ENCODE assay signal across 19 mouse cellular contexts in genomic region chr14:76164236-76164635, GRCm38 (mm10). TPM values are rescaled to one million over a fixed set of nuclear protein-coding genes. Genes with fewer than 3 reads are reported as not detected.
DNase-seq lines count a peak whose midpoint lies in the region; ATAC-seq lines count a peak whose summit lies in the region.
"Had no signal": no experiment of that assay in that cellular context is flagged by ENCODE, and none has a peak within 500 bp of the region (broad histone marks: within the 10 kb centered on the region; RNA-seq: fewer than 3 reads in every experiment).

No protein-coding gene starts in this region.

- no peaks in the 10 kb centered on the region for H3K9me3 ChIP-seq in intestine, embryonic 15.5 days
- H3K9me3 ChIP-seq in intestine, embryonic 16.5 days (ENCODE audit: control insufficient read depth, low read length) = no peaks in the 10 kb centered on the region
- no peaks in the 10 kb centered on the region for H3K9me3 ChIP-seq in midbrain, embryonic 11.5 days (ENCODE audit: control insufficient read depth, low read length)
- no peaks in the 10 kb centered on the region for H3K9me3 ChIP-seq in midbrain, embryonic 16.5 days (replicated peaks; ENCODE audit: control insufficient read depth, low read length, poor library complexity, severe bottlenecking)
- H3K9me3 ChIP-seq in embryonic facial prominence, embryonic 15.5 days (replicated peaks) = no peaks in the 10 kb centered on the region
- H3K9me3 ChIP-seq: G1E; neural tube, embryonic 13.5 days had no signal

- no peak overlapping the region for H3K4me3 ChIP-seq in intestine, embryonic 15.5 days (replicated peaks)
- no peak overlapping the region for H3K4me3 ChIP-seq in intestine, embryonic 16.5 days (ENCODE audit: low read length)
- H3K4me3 ChIP-seq in midbrain, embryonic 11.5 days (ENCODE audit: low read depth, low read length) = no peak overlapping the region
- no peak overlapping the region for H3K4me3 ChIP-seq in midbrain, embryonic 16.5 days (ENCODE audit: low read depth, low read length)
- H3K4me3 ChIP-seq in embryonic facial prominence, embryonic 15.5 days (replicated peaks) = no peak overlapping the region

- 41% methylated on average over 11 of the region's 11 CpGs for WGBS in intestine, embryonic 15.5 days
- 39% methylated on average over 11 of the region's 11 CpGs for WGBS in intestine, embryonic 16.5 days
- WGBS in midbrain, embryonic 11.5 days = 27% methylated on average over 11 of the region's 11 CpGs
- 26% methylated on average over 11 of the region's 11 CpGs for WGBS in midbrain, embryonic 16.5 days
- 33% methylated on average over 11 of the region's 11 CpGs for WGBS in embryonic facial prominence, embryonic 15.5 days

- peak overlapping the region; percentile 56; the same call in 1 of the 2 replicates for H3K4me2 ChIP-seq in intestine, embryonic 15.5 days (replicated peaks)
- no peak overlapping the region for H3K4me2 ChIP-seq in intestine, embryonic 16.5 days (ENCODE audit: low read depth, low read length)
- no peak overlapping the region for H3K4me2 ChIP-seq in midbrain, embryonic 11.5 days
- H3K4me2 ChIP-seq in midbrain, embryonic 16.5 days (ENCODE audit: low read length) = no peak overlapping the region
- 0 out of 2 replicates have a peak overlapping the region, but pooled peaks have one; percentile 43 for H3K4me2 ChIP-seq in embryonic facial prominence, embryonic 15.5 days (replicated peaks)

- H3K27me3 ChIP-seq in intestine, embryonic 15.5 days (replicated peaks) = 0 out of 2 replicates have a peak, but pooled peaks cover 3% of the 10 kb centered on the region
- H3K27me3 ChIP-seq in intestine, embryonic 16.5 days (replicated peaks; ENCODE audit: control insufficient read depth, insufficient read depth, low read length) = 0 out of 2 replicates have a peak, but pooled peaks cover 4% of the 10 kb centered on the region
- no peaks in the 10 kb centered on the region for H3K27me3 ChIP-seq in midbrain, embryonic 11.5 days (ENCODE audit: control insufficient read depth, insufficient read depth, low read length)
- no peaks in the 10 kb centered on the region for H3K27me3 ChIP-seq in midbrain, embryonic 16.5 days (ENCODE audit: control insufficient read depth, insufficient read depth, low read depth, low read length)
- peaks cover 3% of the 10 kb centered on the region for H3K27me3 ChIP-seq in embryonic facial prominence, embryonic 15.5 days

- no peak overlapping the region for H3K9ac ChIP-seq in intestine, embryonic 15.5 days
- H3K9ac ChIP-seq in intestine, embryonic 16.5 days (ENCODE audit: low read depth, low read length) = no peak overlapping the region
- H3K9ac ChIP-seq in midbrain, embryonic 11.5 days (ENCODE audit: low read length) = no peak overlapping the region
- H3K9ac ChIP-seq in midbrain, embryonic 16.5 days (ENCODE audit: low read depth, low read length) = no peak overlapping the region
- H3K9ac ChIP-seq in embryonic facial prominence, embryonic 15.5 days = no peak overlapping the region
- H3K9ac ChIP-seq: forebrain, postnatal 0 days; hindbrain, embryonic 14.5 days had no signal

- no peaks in the 10 kb centered on the region for H3K4me1 ChIP-seq in intestine, embryonic 15.5 days (replicated peaks)
- H3K4me1 ChIP-seq in intestine, embryonic 16.5 days (ENCODE audit: control insufficient read depth, insufficient read depth, low read length) = peaks cover 10% of the 10 kb centered on the region
- peaks cover 9% of the 10 kb centered on the region for H3K4me1 ChIP-seq in midbrain, embryonic 11.5 days (ENCODE audit: control insufficient read depth, insufficient read depth, low read length)
- H3K4me1 ChIP-seq in midbrain, embryonic 16.5 days (ENCODE audit: control insufficient read depth, insufficient read depth, low read length) = no peaks in the 10 kb centered on the region
- peaks cover 12% of the 10 kb centered on the region; the same call in 1 of the 2 replicates for H3K4me1 ChIP-seq in embryonic facial prominence, embryonic 15.5 days

- DNase-seq in embryo, embryonic 11 days = peak; percentile 27
- DNase-seq in embryo, embryonic 9.5 days (ENCODE audit: extremely low spot score) = no peak
- DNase-seq in midbrain, embryonic 11.5 days (ENCODE audit: low spot score, missing footprints) = no peak
- DNase-seq in T-cell, adult 2 months (ENCODE audit: low spot score) = no peak
- DNase-seq: cerebellum, adult 18-20 months; cerebellum, postnatal 36 days; forebrain, postnatal 0 days; kidney, postnatal 36 days; lung, adult 2 months; lung, postnatal 36 days; right cerebral cortex, postnatal 25 days; thymus, adult 2 months had no signal

- H3K27ac ChIP-seq in intestine, embryonic 15.5 days = no peak overlapping the region
- no peak overlapping the region for H3K27ac ChIP-seq in intestine, embryonic 16.5 days (ENCODE audit: low read length)
- H3K27ac ChIP-seq in midbrain, embryonic 11.5 days (ENCODE audit: low read depth, low read length) = no peak overlapping the region
- no peak overlapping the region for H3K27ac ChIP-seq in midbrain, embryonic 16.5 days (ENCODE audit: low read length)
- no peak overlapping the region for H3K27ac ChIP-seq in embryonic facial prominence, embryonic 15.5 days (replicated peaks)
- H3K27ac ChIP-seq: hindbrain, embryonic 14.5 days; neural tube, embryonic 13.5 days had no signal

- H3K36me3 ChIP-seq in intestine, embryonic 15.5 days = no peaks in the 10 kb centered on the region
- no peaks in the 10 kb centered on the region for H3K36me3 ChIP-seq in intestine, embryonic 16.5 days (ENCODE audit: control insufficient read depth, insufficient read depth, low read length)
- no peaks in the 10 kb centered on the region for H3K36me3 ChIP-seq in midbrain, embryonic 11.5 days (ENCODE audit: control insufficient read depth, insufficient read depth, low read length)
- no peaks in the 10 kb centered on the region for H3K36me3 ChIP-seq in midbrain, embryonic 16.5 days (ENCODE audit: control insufficient read depth, insufficient read depth, low read length)
- no peaks in the 10 kb centered on the region for H3K36me3 ChIP-seq in embryonic facial prominence, embryonic 15.5 days
- H3K36me3 ChIP-seq: G1E; neural tube, embryonic 13.5 days had no signal

- ATAC-seq in intestine, embryonic 15.5 days = no peak
- ATAC-seq in intestine, embryonic 16.5 days = no peak
- 0 out of 2 replicates have a peak, but pooled peaks have one; percentile 35 for ATAC-seq in midbrain, embryonic 11.5 days (ENCODE audit: low FRiP score)
- no peak for ATAC-seq in midbrain, embryonic 16.5 days
- no peak for ATAC-seq in embryonic facial prominence, embryonic 15.5 days (ENCODE audit: insufficient number of reproducible peaks, low FRiP score, low TSS enrichment, low read depth)

RNA-seq across cellular contexts. Expression of gene Nufip1, which starts 53.5 kb away (rescaled TPM):
- 15.6 and 17.4 TPM in 2 replicates for polyA plus RNA-seq in intestine, embryonic 15.5 days (2015; fragmentation: Nextera tagmentation; extraction: Ambion mirVana)
- polyA plus RNA-seq in intestine, embryonic 16.5 days (2015; fragmentation: Nextera tagmentation; extraction: Ambion mirVana) = 13.6 and 15.0 TPM in 2 replicates
- polyA plus RNA-seq in midbrain, embryonic 11.5 days (2014; fragmentation: Nextera tagmentation; extraction: Ambion mirVana) = 19.2 and 19.3 TPM in 2 replicates
- 13.4 and 13.8 TPM in 2 replicates for polyA plus RNA-seq in midbrain, embryonic 16.5 days (2015; fragmentation: Nextera tagmentation; extraction: Ambion mirVana)
- 13.1 TPM in 2 replicates for polyA plus RNA-seq in embryonic facial prominence, embryonic 15.5 days (2015; fragmentation: Nextera tagmentation; extraction: Ambion mirVana)

RNA-seq across cellular contexts. Expression of gene Gpalpp1, which starts 53.7 kb away (rescaled TPM):
- polyA plus RNA-seq in intestine, embryonic 15.5 days (2015; fragmentation: Nextera tagmentation; extraction: Ambion mirVana) = 10.1 and 10.5 TPM in 2 replicates
- 9.0 and 9.8 TPM in 2 replicates for polyA plus RNA-seq in intestine, embryonic 16.5 days (2015; fragmentation: Nextera tagmentation; extraction: Ambion mirVana)
- polyA plus RNA-seq in midbrain, embryonic 11.5 days (2014; fragmentation: Nextera tagmentation; extraction: Ambion mirVana) = 19.9 and 21.2 TPM in 2 replicates
- 13.1 and 14.1 TPM in 2 replicates for polyA plus RNA-seq in midbrain, embryonic 16.5 days (2015; fragmentation: Nextera tagmentation; extraction: Ambion mirVana)
- 11.9 and 12.7 TPM in 2 replicates for polyA plus RNA-seq in embryonic facial prominence, embryonic 15.5 days (2015; fragmentation: Nextera tagmentation; extraction: Ambion mirVana)

Comparison
In these comparisons a context has a peak if more than half of its experiments do, and no peak if none do; other contexts are left out.
1. H3K4me2 ChIP-seq: peak in intestine, embryonic 15.5 days (single experiment) and embryonic facial prominence, embryonic 15.5 days (single experiment); none in intestine, embryonic 16.5 days (single experiment), midbrain, embryonic 11.5 days (single experiment) and midbrain, embryonic 16.5 days (single experiment).